Mouse (Mus musculus): ENCODE measurements around the gene Per2.
"Not testable (repeated sequence)": the region's sequence is repeated elsewhere in the genome, so short reads cannot be mapped to it uniquely, and the experiment has no call there.

The Per2 gene

GRCm38 (mm10) chr1:91459059-91459809 lies at the start of gene Per2:
Per2 (minus strand) TSS chr1:91459324.
- DNase-seq (ENCODE audit: low read depth, low spot score), result peak; percentile 100

- no peak for DNase-seq (ENCODE audit: low read depth, low spot score)
These were observed 45.5 kb upstream of the Per2 start for GRCm38 (mm10) chr1:91504615-91505014.

- DNase-seq (ENCODE audit: low read depth, low spot score), result peak; percentile 16
These were observed 39.5 kb upstream of the Per2 start for GRCm38 (mm10) chr1:91498579-91498978.

- peak; percentile 7 for DNase-seq (ENCODE audit: low read depth, low spot score)
These were observed 36.2 kb upstream of the Per2 start for GRCm38 (mm10) chr1:91495321-91495720.

GRCm38 (mm10) chr1:91494457-91495140 lies 35.5 kb upstream of the Per2 start, which contains the start of gene Traf3ip1:
Traf3ip1 (plus strand) TSS chr1:91494647.
- DNase-seq (ENCODE audit: low read depth, low spot score), result peak; percentile 94

- DNase-seq (ENCODE audit: low read depth, low spot score), result no peak
These were observed 34.8 kb upstream of the Per2 start for GRCm38 (mm10) chr1:91493938-91494337.

GRCm38 (mm10) chr1:91492740-91493139 lies 33.6 kb upstream of the Per2 start:
- no peak for DNase-seq (ENCODE audit: low read depth, low spot score)

- no peak for DNase-seq (ENCODE audit: low read depth, low spot score)
These were observed 31.2 kb upstream of the Per2 start for GRCm38 (mm10) chr1:91490322-91490721.

- DNase-seq (ENCODE audit: low read depth, low spot score), result no peak
These were observed 27.0 kb upstream of the Per2 start for GRCm38 (mm10) chr1:91486165-91486564.

GRCm38 (mm10) chr1:91485422-91485821 lies 26.3 kb upstream of the Per2 start:
- no peak for DNase-seq (ENCODE audit: low read depth, low spot score)

- DNase-seq (ENCODE audit: low read depth, low spot score), result no peak
These were observed 24.9 kb upstream of the Per2 start for GRCm38 (mm10) chr1:91484011-91484346.

GRCm38 (mm10) chr1:91483304-91484010 lies 24.3 kb upstream of the Per2 start:
- peak; percentile 70 for DNase-seq (ENCODE audit: low read depth, low spot score)

GRCm38 (mm10) chr1:91482616-91483211 lies 23.6 kb upstream of the Per2 start:
- DNase-seq (ENCODE audit: low read depth, low spot score), result no peak

- DNase-seq (ENCODE audit: low read depth, low spot score), result no peak
These were observed 19.8 kb upstream of the Per2 start for GRCm38 (mm10) chr1:91478958-91479357.

GRCm38 (mm10) chr1:91478145-91478544 lies 19.0 kb upstream of the Per2 start:
- DNase-seq (ENCODE audit: low read depth, low spot score), result not testable (repeated sequence)

GRCm38 (mm10) chr1:91469888-91470419 lies 10.8 kb upstream of the Per2 start:
- no peak for DNase-seq (ENCODE audit: low read depth, low spot score)

- DNase-seq (ENCODE audit: low read depth, low spot score), result no peak
These were observed 7.1 kb upstream of the Per2 start for GRCm38 (mm10) chr1:91466186-91466585.

GRCm38 (mm10) chr1:91465244-91465643 lies 6.1 kb upstream of the Per2 start:
- DNase-seq (ENCODE audit: low read depth, low spot score), result no peak

GRCm38 (mm10) chr1:91464436-91464835 lies 5.3 kb upstream of the Per2 start:
- DNase-seq (ENCODE audit: low read depth, low spot score), result no peak

GRCm38 (mm10) chr1:91463336-91463995 lies 4.3 kb upstream of the Per2 start:
- DNase-seq (ENCODE audit: low read depth, low spot score), result no peak

GRCm38 (mm10) chr1:91460564-91460963 lies 1.4 kb upstream of the Per2 start:
- DNase-seq (ENCODE audit: low read depth, low spot score), result no peak
